Mouse (Mus musculus): ENCODE measurements around the gene Vps29. TPM values are rescaled to one million over a fixed set of nuclear protein-coding genes. Genes with fewer than 3 reads are reported as not detected.

The Vps29 gene
- polyA plus RNA-seq (2014; fragmentation: Nextera tagmentation; extraction: Ambion mirVana): 325 and 347 TPM in 2 replicates

DNA sequence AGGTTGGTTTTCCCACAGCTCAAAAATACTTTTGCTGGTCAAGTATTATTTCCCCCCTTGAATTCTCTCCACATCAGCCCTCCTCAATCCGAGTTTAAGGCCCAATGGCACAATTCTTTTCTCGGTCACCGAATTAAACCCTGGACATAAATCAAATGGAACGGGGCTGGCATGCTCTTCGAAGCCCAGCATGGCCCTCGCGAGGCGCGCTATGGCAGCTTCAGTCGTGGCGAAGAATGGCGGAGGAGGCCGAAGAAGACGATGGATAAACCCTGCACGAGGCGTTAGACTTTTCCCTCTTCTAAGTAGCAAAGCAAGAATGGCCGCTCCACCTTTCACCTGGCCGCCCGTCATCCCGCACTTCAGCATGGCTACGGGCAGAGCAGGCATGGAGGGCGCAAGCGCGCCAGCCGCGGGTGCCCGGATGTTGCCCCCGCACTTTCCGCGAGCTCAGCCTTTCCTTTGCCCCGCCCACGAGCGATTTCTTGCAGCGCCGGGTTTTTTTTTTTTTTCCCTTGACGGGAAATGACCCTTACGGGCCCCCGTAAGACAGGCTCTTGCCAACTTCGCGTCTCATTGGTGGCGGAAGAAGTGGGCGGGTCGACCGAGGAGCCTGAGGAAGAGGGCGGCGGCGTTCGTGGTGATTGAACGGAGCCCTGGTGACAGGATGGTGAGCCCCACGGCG, at the start of gene Vps29, which contains the start of gene Rad9b:
TSS of gene Vps29 (plus strand) at position 563 of the 685 bp plus-strand sequence.
TSS of gene Rad9b (minus strand) at position 427 of the 685 bp plus-strand sequence.
- H3K4me2 ChIP-seq (ENCODE audit: low read depth, low read length): peak within 1 kb of the TSS; percentile 72
- no peaks in the 10 kb centered on the region; the same call in 1 of the 2 replicates for H3K27me3 ChIP-seq (ENCODE audit: control insufficient read depth, insufficient read depth, low read length)
- peak within 1 kb of the TSS; percentile 88 for H3K9ac ChIP-seq (replicated peaks; ENCODE audit: low read depth, low read length)
- ATAC-seq (ENCODE audit: low read depth): peak; percentile 94
- peak within 1 kb of the TSS; percentile 79 for H3K27ac ChIP-seq (ENCODE audit: low read depth, low read length)
- no peaks in the 10 kb centered on the region for H3K9me3 ChIP-seq (ENCODE audit: control insufficient read depth, low read length)
- no peaks in the 10 kb centered on the region for H3K36me3 ChIP-seq (ENCODE audit: control insufficient read depth, insufficient read depth, low read length)
- H3K4me3 ChIP-seq (ENCODE audit: low read depth, low read length): peak within 1 kb of the TSS; percentile 84
- under 1% methylated on average over 50 of the region's 51 CpGs for WGBS
- H3K4me1 ChIP-seq (ENCODE audit: control insufficient read depth, insufficient read depth, low read length): peaks cover 3% of the 10 kb centered on the region; the same call in 1 of the 2 replicates

- Histone ChIP-seq H3K9me3 (ENCODE audit: control insufficient read depth, low read length) (no peaks in the 10 kb centered on the region), H3K4me2 (ENCODE audit: low read depth, low read length) (no peak overlapping the region), H3K27me3 (ENCODE audit: control insufficient read depth, insufficient read depth, low read length) (no peaks in the 10 kb centered on the region), H3K9ac (replicated peaks; ENCODE audit: low read depth, low read length) (no peak overlapping the region), H3K36me3 (ENCODE audit: control insufficient read depth, insufficient read depth, low read length) (0 out of 2 replicates have a peak, but pooled peaks cover 6% of the 10 kb centered on the region), H3K4me3 (ENCODE audit: low read depth, low read length) (no peak overlapping the region), H3K27ac (ENCODE audit: low read depth, low read length) (no peak overlapping the region), H3K4me1 (ENCODE audit: control insufficient read depth, insufficient read depth, low read length) (peaks cover 9% of the 10 kb centered on the region)
- WGBS: 83% methylated on average over 6 of the region's 6 CpGs
- ATAC-seq (ENCODE audit: low read depth): no peak
Observed at GRCm38 (mm10) chr5:122304541-122304940, 49.6 kb upstream of the Vps29 start.

DNA sequence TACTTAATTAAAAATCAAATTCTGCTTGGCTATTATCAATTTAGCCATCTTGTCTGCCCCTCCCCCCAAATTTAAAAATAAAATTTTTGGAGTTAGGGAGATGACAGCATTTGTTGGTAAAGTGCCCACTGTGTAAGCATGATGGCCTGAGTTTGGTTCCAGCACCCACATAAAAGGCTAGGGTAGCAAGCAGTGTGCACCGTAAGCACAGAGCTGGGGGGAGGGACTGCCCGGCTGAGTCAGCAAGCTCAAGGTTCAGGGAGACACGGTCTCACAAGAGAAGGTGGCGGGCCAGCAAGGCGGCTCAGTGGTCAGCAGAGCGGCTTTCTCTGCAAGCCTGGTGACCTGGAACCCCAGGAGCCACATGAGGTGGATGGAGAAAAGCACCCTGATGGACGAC, 48.7 kb upstream of the Vps29 start:
- Histone ChIP-seq H3K4me3 (ENCODE audit: low read depth, low read length) (no peak overlapping the region), H3K36me3 (ENCODE audit: control insufficient read depth, insufficient read depth, low read length) (0 out of 2 replicates have a peak, but pooled peaks cover 6% of the 10 kb centered on the region), H3K4me1 (ENCODE audit: control insufficient read depth, insufficient read depth, low read length) (peaks cover 9% of the 10 kb centered on the region), H3K9ac (replicated peaks; ENCODE audit: low read depth, low read length) (no peak overlapping the region), H3K4me2 (ENCODE audit: low read depth, low read length) (no peak overlapping the region), H3K9me3 (ENCODE audit: control insufficient read depth, low read length) (no peaks in the 10 kb centered on the region), H3K27me3 (ENCODE audit: control insufficient read depth, insufficient read depth, low read length) (no peaks in the 10 kb centered on the region), H3K27ac (ENCODE audit: low read depth, low read length) (no peak overlapping the region)
- ATAC-seq (ENCODE audit: low read depth): no peak
- WGBS: 94% methylated on average over 7 of the region's 7 CpGs

DNA sequence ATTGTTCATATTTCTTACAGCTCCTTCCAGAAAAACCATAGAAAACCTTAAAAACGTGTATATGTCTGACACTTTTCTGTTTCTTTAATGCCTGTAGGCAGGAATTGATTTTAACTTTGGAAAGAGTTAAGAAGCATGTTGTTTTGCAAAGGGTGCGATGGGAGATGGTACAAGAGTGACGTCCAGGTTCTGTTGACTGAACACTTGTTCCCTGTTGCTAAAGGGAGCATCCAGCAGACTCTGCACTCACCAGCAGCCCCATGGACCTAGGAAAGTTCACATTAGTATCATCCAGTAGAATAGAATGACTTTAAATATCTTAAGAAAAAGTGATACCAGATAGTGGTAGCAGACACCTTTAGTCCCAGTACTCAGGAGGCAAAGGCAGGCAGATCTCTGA, 47.6 kb upstream of the Vps29 start:
- H3K36me3 ChIP-seq (ENCODE audit: control insufficient read depth, insufficient read depth, low read length): peaks cover 6% of the 10 kb centered on the region; the same call in 1 of the 2 replicates
- H3K4me2 ChIP-seq (ENCODE audit: low read depth, low read length): no peak overlapping the region
- H3K4me3 ChIP-seq (ENCODE audit: low read depth, low read length): no peak overlapping the region
- peaks cover 9% of the 10 kb centered on the region for H3K4me1 ChIP-seq (ENCODE audit: control insufficient read depth, insufficient read depth, low read length)
- H3K9ac ChIP-seq (replicated peaks; ENCODE audit: low read depth, low read length): no peak overlapping the region
- 91% methylated on average over 3 of the region's 3 CpGs for whole genome bisulfite sequencing
- no peak overlapping the region for H3K27ac ChIP-seq (ENCODE audit: low read depth, low read length)
- ATAC-seq (ENCODE audit: low read depth): no peak
- H3K9me3 ChIP-seq (ENCODE audit: control insufficient read depth, low read length): no peaks in the 10 kb centered on the region
- no peaks in the 10 kb centered on the region for H3K27me3 ChIP-seq (ENCODE audit: control insufficient read depth, insufficient read depth, low read length)

GRCm38 (mm10) chr5:122310699-122311098, 43.5 kb upstream of the Vps29 start:
- H3K4me1 ChIP-seq (ENCODE audit: control insufficient read depth, insufficient read depth, low read length): no peaks in the 10 kb centered on the region
- ATAC-seq (ENCODE audit: low read depth): no peak
- H3K27me3 ChIP-seq (ENCODE audit: control insufficient read depth, insufficient read depth, low read length): no peaks in the 10 kb centered on the region
- 88% methylated on average over 8 of the region's 8 CpGs for WGBS
- no peak overlapping the region for H3K9ac ChIP-seq (replicated peaks; ENCODE audit: low read depth, low read length)
- H3K9me3 ChIP-seq (ENCODE audit: control insufficient read depth, low read length): no peaks in the 10 kb centered on the region
- H3K4me2 ChIP-seq (ENCODE audit: low read depth, low read length): no peak overlapping the region
- no peak overlapping the region for H3K4me3 ChIP-seq (ENCODE audit: low read depth, low read length)
- H3K27ac ChIP-seq (ENCODE audit: low read depth, low read length): no peak overlapping the region
- peaks cover 6% of the 10 kb centered on the region; the same call in 1 of the 2 replicates for H3K36me3 ChIP-seq (ENCODE audit: control insufficient read depth, insufficient read depth, low read length)

DNA sequence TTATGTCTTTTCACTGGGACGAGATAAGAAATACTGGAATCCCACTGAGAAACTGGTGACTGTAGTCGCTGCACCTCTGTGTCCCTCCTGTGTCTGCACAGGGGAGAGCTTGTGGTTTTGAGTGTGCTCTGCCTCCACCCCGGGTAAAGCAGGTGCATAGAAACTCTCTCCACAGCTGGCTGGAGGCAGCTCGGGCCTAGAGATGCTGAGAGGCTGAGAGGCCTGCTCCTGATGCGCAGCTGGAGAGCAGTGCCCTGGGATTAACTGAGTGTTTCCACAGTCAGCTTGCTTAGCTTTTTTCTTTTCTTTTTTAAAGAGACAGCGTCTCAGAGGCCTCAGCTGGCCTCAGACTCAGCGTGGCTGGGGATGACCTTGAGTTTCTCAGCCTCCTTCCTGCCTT, 42.5 kb upstream of the Vps29 start:
- H3K9ac ChIP-seq (replicated peaks; ENCODE audit: low read depth, low read length): no peak overlapping the region
- H3K4me1 ChIP-seq (ENCODE audit: control insufficient read depth, insufficient read depth, low read length): no peaks in the 10 kb centered on the region
- WGBS: 70% methylated on average over 7 of the region's 7 CpGs
- no peak overlapping the region for H3K4me3 ChIP-seq (ENCODE audit: low read depth, low read length)
- H3K36me3 ChIP-seq (ENCODE audit: control insufficient read depth, insufficient read depth, low read length): peaks cover 6% of the 10 kb centered on the region; the same call in 1 of the 2 replicates
- no peaks in the 10 kb centered on the region for H3K9me3 ChIP-seq (ENCODE audit: control insufficient read depth, low read length)
- no peak overlapping the region for H3K4me2 ChIP-seq (ENCODE audit: low read depth, low read length)
- no peak for ATAC-seq (ENCODE audit: low read depth)
- H3K27ac ChIP-seq (ENCODE audit: low read depth, low read length): no peak overlapping the region
- H3K27me3 ChIP-seq (ENCODE audit: control insufficient read depth, insufficient read depth, low read length): no peaks in the 10 kb centered on the region

DNA sequence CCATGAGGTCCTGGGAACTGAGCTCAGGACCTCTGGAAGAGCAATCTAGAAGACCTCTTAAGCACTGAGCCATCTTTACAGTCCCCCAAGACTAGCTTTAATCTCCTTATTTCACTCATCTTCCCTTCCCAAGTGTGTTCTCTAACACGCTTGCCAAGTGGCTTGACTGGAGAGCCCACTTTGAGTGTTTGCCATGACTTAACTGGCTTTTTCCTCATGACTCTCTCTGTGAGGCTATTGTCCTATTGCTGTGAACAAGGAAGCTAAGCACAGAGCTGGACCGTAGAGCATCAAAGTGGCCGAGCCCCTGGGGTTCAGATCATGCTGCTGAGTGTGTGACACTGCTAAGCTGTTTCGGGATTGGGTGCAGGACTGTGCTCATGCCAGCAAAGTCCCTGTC, 41.8 kb upstream of the Vps29 start:
- H3K9ac ChIP-seq (replicated peaks; ENCODE audit: low read depth, low read length): no peak overlapping the region
- no peak for ATAC-seq (ENCODE audit: low read depth)
- H3K4me1 ChIP-seq (ENCODE audit: control insufficient read depth, insufficient read depth, low read length): no peaks in the 10 kb centered on the region
- 92% methylated on average over 4 of the region's 4 CpGs for WGBS
- H3K36me3 ChIP-seq (ENCODE audit: control insufficient read depth, insufficient read depth, low read length): peaks cover 6% of the 10 kb centered on the region; the same call in 1 of the 2 replicates
- H3K4me3 ChIP-seq (ENCODE audit: low read depth, low read length): no peak overlapping the region
- H3K4me2 ChIP-seq (ENCODE audit: low read depth, low read length): no peak overlapping the region
- H3K27ac ChIP-seq (ENCODE audit: low read depth, low read length): 0 out of 2 replicates have a peak overlapping the region, but pooled peaks have one; percentile 2
- no peaks in the 10 kb centered on the region for H3K9me3 ChIP-seq (ENCODE audit: control insufficient read depth, low read length)
- no peaks in the 10 kb centered on the region for H3K27me3 ChIP-seq (ENCODE audit: control insufficient read depth, insufficient read depth, low read length)

- no peak overlapping the region for H3K4me2 ChIP-seq (ENCODE audit: low read depth, low read length)
- no peak overlapping the region for H3K4me3 ChIP-seq (ENCODE audit: low read depth, low read length)
- H3K27ac ChIP-seq (ENCODE audit: low read depth, low read length): no peak overlapping the region
- no peaks in the 10 kb centered on the region for H3K4me1 ChIP-seq (ENCODE audit: control insufficient read depth, insufficient read depth, low read length)
- ATAC-seq (ENCODE audit: low read depth): no peak
- no peak overlapping the region for H3K9ac ChIP-seq (replicated peaks; ENCODE audit: low read depth, low read length)
- peaks cover 5% of the 10 kb centered on the region; the same call in 1 of the 2 replicates for H3K36me3 ChIP-seq (ENCODE audit: control insufficient read depth, insufficient read depth, low read length)
- H3K9me3 ChIP-seq (ENCODE audit: control insufficient read depth, low read length): no peaks in the 10 kb centered on the region
- WGBS: 86% methylated on average over 17 of the region's 17 CpGs
- no peaks in the 10 kb centered on the region for H3K27me3 ChIP-seq (ENCODE audit: control insufficient read depth, insufficient read depth, low read length)
Observed at GRCm38 (mm10) chr5:122312942-122313684, 41.1 kb upstream of the Vps29 start.

Data from neural tube, embryonic 14.5 days (tissue).